Mouse (Mus musculus): ENCODE data around the gene Dnajc1. TPM values are rescaled to one million over a fixed set of nuclear protein-coding genes. Genes with fewer than 3 reads are reported as not detected.

The Dnajc1 gene
- total RNA-seq (2014; fragmentation: Nextera tagmentation) = 28.7 and 29.0 TPM in 2 replicates
- total RNA-seq (2017) = 31.9 and 57.2 TPM in 2 replicates

- ATAC-seq (replicated peaks; ENCODE audit: poor library complexity, severe bottlenecking) = peak; percentile 98
Measured at GRCm38 (mm10) chr2:18392331-18393021, at the start of gene Dnajc1. Dnajc1 (minus strand) TSS chr2:18392830.

- ATAC-seq (replicated peaks; ENCODE audit: poor library complexity, severe bottlenecking) = no peak
Measured at GRCm38 (mm10) chr2:18441871-18442270, 49.2 kb upstream of the Dnajc1 start.

GRCm38 (mm10) chr2:18415242-18415641, 22.6 kb upstream of the Dnajc1 start:
- no peak for ATAC-seq (replicated peaks; ENCODE audit: poor library complexity, severe bottlenecking)

- no peak for ATAC-seq (replicated peaks; ENCODE audit: poor library complexity, severe bottlenecking)
Measured at GRCm38 (mm10) chr2:18403679-18404078, 11.0 kb upstream of the Dnajc1 start.

GRCm38 (mm10) chr2:18401771-18402170, 9.1 kb upstream of the Dnajc1 start:
- ATAC-seq (replicated peaks; ENCODE audit: poor library complexity, severe bottlenecking) = no peak

- no peak for ATAC-seq (replicated peaks; ENCODE audit: poor library complexity, severe bottlenecking)
Measured at GRCm38 (mm10) chr2:18393022-18393519, 441 bp upstream of the Dnajc1 start.

- ATAC-seq (replicated peaks; ENCODE audit: poor library complexity, severe bottlenecking) = no peak; the same call in 1 of the 2 replicates
Measured at GRCm38 (mm10) chr2:18391861-18392260, 769 bp downstream of the Dnajc1 start.

- ATAC-seq (replicated peaks; ENCODE audit: poor library complexity, severe bottlenecking) = no peak
Measured at GRCm38 (mm10) chr2:18389631-18390030, 3.0 kb downstream of the Dnajc1 start.

- peak; percentile 40 for ATAC-seq (replicated peaks; ENCODE audit: poor library complexity, severe bottlenecking)
Measured at GRCm38 (mm10) chr2:18381662-18382061, 11.0 kb downstream of the Dnajc1 start.

- ATAC-seq (replicated peaks; ENCODE audit: poor library complexity, severe bottlenecking) = peak; percentile 68
Measured at GRCm38 (mm10) chr2:18372400-18373182, 20.0 kb downstream of the Dnajc1 start.

- ATAC-seq (replicated peaks; ENCODE audit: poor library complexity, severe bottlenecking) = no peak
Measured at GRCm38 (mm10) chr2:18370794-18371498, 21.7 kb downstream of the Dnajc1 start.

GRCm38 (mm10) chr2:18364402-18364801, 28.2 kb downstream of the Dnajc1 start:
- no peak for ATAC-seq (replicated peaks; ENCODE audit: poor library complexity, severe bottlenecking)

GRCm38 (mm10) chr2:18355293-18355692, 37.3 kb downstream of the Dnajc1 start:
- no peak for ATAC-seq (replicated peaks; ENCODE audit: poor library complexity, severe bottlenecking)

GRCm38 (mm10) chr2:18352620-18353019, 40.0 kb downstream of the Dnajc1 start:
- no peak for ATAC-seq (replicated peaks; ENCODE audit: poor library complexity, severe bottlenecking)

- ATAC-seq (replicated peaks; ENCODE audit: poor library complexity, severe bottlenecking) = no peak
Measured at GRCm38 (mm10) chr2:18343464-18343863, 49.2 kb downstream of the Dnajc1 start.

GRCm38 (mm10) chr2:18318671-18319070, 74.0 kb downstream of the Dnajc1 start:
- no peak for ATAC-seq (replicated peaks; ENCODE audit: poor library complexity, severe bottlenecking)

GRCm38 (mm10) chr2:18317503-18318281, 74.9 kb downstream of the Dnajc1 start:
- ATAC-seq (replicated peaks; ENCODE audit: poor library complexity, severe bottlenecking) = no peak

- ATAC-seq (replicated peaks; ENCODE audit: poor library complexity, severe bottlenecking) = no peak
Measured at GRCm38 (mm10) chr2:18316909-18317308, 75.7 kb downstream of the Dnajc1 start.

GRCm38 (mm10) chr2:18310261-18311104, 82.1 kb downstream of the Dnajc1 start:
- no peak for ATAC-seq (replicated peaks; ENCODE audit: poor library complexity, severe bottlenecking)
